Mouse (Mus musculus) embryonic stem cell, embryonic (primary cell): ENCODE results near the gene Myadm.

Experiments
- CTCF ChIA-PET, 4 experiments: fragments of 300-600 bp in 2 of 4; fragments of 350-600 bp in 2 of 4; sonication (Branson Sonifier 250); formaldehyde crosslinking; loops; one replicate each; lab custom pipeline; 2022; ENCODE audit warnings: inconsistent platforms in 2 of 4; lab: Charles Lee
- POLR2A ChIA-PET, 4 experiments: fragments of 300-600 bp in 2 of 4; fragments of 350-600 bp in 2 of 4; sonication (Branson Sonifier 250); formaldehyde crosslinking; loops; one replicate each; lab custom pipeline; 2022; ENCODE audit warnings: antibody characterized with exemption in 4 of 4, inconsistent platforms in 1 of 4; lab: Charles Lee

Gene Myadm

GRCm38 (mm10) chr7:3288976-3289970 lies at the start of gene Myadm, which contains the start of gene Prkcg:
Myadm (plus strand) TSS chr7:3289080.
Prkcg (plus strand) TSS chr7:3289179.
- POLR2A ChIA-PET, result interaction anchor here (0.6 to 4.3 kb wide), 76 partner anchors 8 to 1524 kb away, joined by 3 to 127 read pairs (median 5); partner anchors contain the start of genes AU018091 (in 1 of the 4), Mboat7 (in 1 of the 4), Tsen34 (in 1 of the 4) and Ube2s (in 1 of the 4)
- CTCF ChIA-PET, result interaction anchor here (0.5 to 3.6 kb wide), 23 partner anchors 9 to 614 kb away, joined by 3 to 43 read pairs (median 4); no protein-coding TSS in a partner anchor

- POLR2A ChIA-PET, result interaction anchor here (0.6 to 2.9 kb wide), 15 partner anchors 10 to 1263 kb away, joined by 3 to 19 read pairs (median 4); partner anchors contain the start of genes Myadm (in 1 of the 4), Nlrp12 (in 1 of the 4) and Prkcg (in 1 of the 4)
- CTCF ChIA-PET, result interaction anchor here (0.5 to 3.2 kb wide), 23 partner anchors 10 to 332 kb away, joined by 3 to 17 read pairs (median 4); partner anchors contain the start of gene Nlrp12 (in 3 of the 4)
Measured at GRCm38 (mm10) chr7:3239193-3239592, 49.7 kb upstream of the Myadm start.

GRCm38 (mm10) chr7:3260701-3261100 lies 28.2 kb upstream of the Myadm start:
- CTCF ChIA-PET, result interaction anchor here in 2 of 4 experiments (0.6 to 1.5 kb wide), 5 partner anchors 22 to 78 kb away, joined by 4 to 6 read pairs (median 6); no protein-coding TSS in a partner anchor
- POLR2A ChIA-PET, result interaction anchor here in 3 of 4 experiments (0.6 to 7.7 kb wide), 11 partner anchors 9 to 108 kb away, joined by 3 to 62 read pairs (median 6); no protein-coding TSS in a partner anchor

- CTCF ChIA-PET, result interaction anchor here in 3 of 4 experiments (0.5 to 2.5 kb wide), 8 partner anchors 19 to 1531 kb away, joined by 3 to 10 read pairs (median 4); partner anchors contain the start of gene Rpl28 (in 1 of the 3)
- POLR2A ChIA-PET, result interaction anchor here in 2 of 4 experiments (0.7 to 7.7 kb wide), 11 partner anchors 10 to 54 kb away, joined by 3 to 62 read pairs (median 9); partner anchors contain the start of genes Myadm (in 1 of the 2) and Prkcg (in 1 of the 2)
Measured at GRCm38 (mm10) chr7:3261446-3261845, 27.4 kb upstream of the Myadm start.

GRCm38 (mm10) chr7:3262789-3263188 lies 26.1 kb upstream of the Myadm start:
- ChIA-PET CTCF (interaction anchor here (0.5 to 2.7 kb wide), 40 partner anchors 11 to 1269 kb away, joined by 3 to 17 read pairs (median 4); partner anchors contain the start of genes Dnaaf3 (in 1 of the 4) and Myadm (in 1 of the 4)), POLR2A (interaction anchor here (0.6 to 7.7 kb wide), 26 partner anchors 15 to 1747 kb away, joined by 3 to 62 read pairs (median 6); partner anchors contain the start of genes Myadm (in 2 of the 4) and Prkcg (in 2 of the 4))

GRCm38 (mm10) chr7:3264390-3265022 lies 24.4 kb upstream of the Myadm start:
- POLR2A ChIA-PET, result interaction anchor here (0.6 to 7.7 kb wide), 37 partner anchors 9 to 186 kb away, joined by 3 to 62 read pairs (median 4); partner anchors contain the start of genes Myadm (in 2 of the 4) and Prkcg (in 2 of the 4)
- CTCF ChIA-PET, result interaction anchor here (0.5 to 2.7 kb wide), 22 partner anchors 10 to 82 kb away, joined by 3 to 17 read pairs (median 4); no protein-coding TSS in a partner anchor

GRCm38 (mm10) chr7:3265311-3265710 lies 23.6 kb upstream of the Myadm start:
- POLR2A ChIA-PET, result interaction anchor here in 3 of 4 experiments (0.6 to 7.7 kb wide), 23 partner anchors 9 to 146 kb away, joined by 3 to 62 read pairs (median 4); partner anchors contain the start of genes Myadm (in 2 of the 3) and Prkcg (in 2 of the 3)
- CTCF ChIA-PET, result interaction anchor here in 3 of 4 experiments (0.7 to 1.6 kb wide), 4 partner anchors 9 to 45 kb away, joined by 3 to 5 read pairs (median 3); no protein-coding TSS in a partner anchor

GRCm38 (mm10) chr7:3267261-3267660 lies 21.6 kb upstream of the Myadm start:
- ChIA-PET CTCF (interaction anchor here in 1 of 4 experiments (0.6 kb wide), 1 partner anchor 22 kb away, joined by 3 read pairs; the partner anchor contains the start of genes Myadm and Prkcg), POLR2A (interaction anchor here in 3 of 4 experiments (0.6 to 7.7 kb wide), 11 partner anchors 10 to 104 kb away, joined by 3 to 62 read pairs (median 3); partner anchors contain the start of genes Myadm (in 1 of the 3) and Prkcg (in 1 of the 3))

GRCm38 (mm10) chr7:3267888-3268287 lies 21.0 kb upstream of the Myadm start:
- POLR2A ChIA-PET, result interaction anchor here in 3 of 4 experiments (0.5 to 2.9 kb wide), 14 partner anchors 13 to 190 kb away, joined by 3 to 24 read pairs (median 4); no protein-coding TSS in a partner anchor
- CTCF ChIA-PET, result no interaction called here

GRCm38 (mm10) chr7:3268291-3268690 lies 20.6 kb upstream of the Myadm start:
- POLR2A ChIA-PET, result interaction anchor here in 3 of 4 experiments (0.5 to 2.9 kb wide), 17 partner anchors 12 to 189 kb away, joined by 3 to 24 read pairs (median 4); no protein-coding TSS in a partner anchor
- CTCF ChIA-PET, result no interaction called here

GRCm38 (mm10) chr7:3272206-3272605 lies 16.7 kb upstream of the Myadm start:
- ChIA-PET POLR2A (interaction anchor here in 1 of 4 experiments (1.0 to 3.0 kb wide), 2 partner anchors 28 to 55 kb away, joined by 5 to 11 read pairs; no protein-coding TSS in a partner anchor), CTCF (interaction anchor here in 1 of 4 experiments (0.7 kb wide), 1 partner anchor 31 kb away, joined by 3 read pairs; no protein-coding TSS in a partner anchor)

- CTCF ChIA-PET, result interaction anchor here in 2 of 4 experiments (0.7 to 2.2 kb wide), 4 partner anchors 11 to 28 kb away, joined by 3 to 7 read pairs (median 4); no protein-coding TSS in a partner anchor
- POLR2A ChIA-PET, result interaction anchor here in 3 of 4 experiments (0.6 to 2.0 kb wide), 9 partner anchors 12 to 199 kb away, joined by 3 to 8 read pairs (median 4); partner anchors contain the start of genes Myadm (in 2 of the 3) and Prkcg (in 2 of the 3)
Measured at GRCm38 (mm10) chr7:3275455-3276170, 13.3 kb upstream of the Myadm start.

- CTCF ChIA-PET, result interaction anchor here (0.5 to 1.8 kb wide), 14 partner anchors 13 to 1454 kb away, joined by 3 to 9 read pairs (median 4); no protein-coding TSS in a partner anchor
- POLR2A ChIA-PET, result interaction anchor here in 3 of 4 experiments (0.6 to 3.1 kb wide), 14 partner anchors 8 to 144 kb away, joined by 3 to 15 read pairs (median 4); partner anchors contain the start of genes Myadm (in 1 of the 3) and Prkcg (in 1 of the 3)
Measured at GRCm38 (mm10) chr7:3276781-3277180, 12.1 kb upstream of the Myadm start.

- POLR2A ChIA-PET, result interaction anchor here (0.6 to 4.0 kb wide), 17 partner anchors 9 to 73 kb away, joined by 3 to 25 read pairs (median 5); partner anchors contain the start of genes Myadm (in 2 of the 4) and Prkcg (in 2 of the 4)
- CTCF ChIA-PET, result interaction anchor here in 2 of 4 experiments (0.6 to 3.3 kb wide), 4 partner anchors 9 to 21 kb away, joined by 4 to 10 read pairs (median 4); no protein-coding TSS in a partner anchor
Measured at GRCm38 (mm10) chr7:3280080-3280653, 8.7 kb upstream of the Myadm start.

GRCm38 (mm10) chr7:3280654-3281153 lies 8.2 kb upstream of the Myadm start:
- ChIA-PET POLR2A (interaction anchor here (0.7 to 4.0 kb wide), 19 partner anchors 9 to 74 kb away, joined by 3 to 25 read pairs (median 4); partner anchors contain the start of genes Myadm (in 1 of the 4) and Prkcg (in 1 of the 4)), CTCF (interaction anchor here in 2 of 4 experiments (0.6 to 3.3 kb wide), 5 partner anchors 9 to 87 kb away, joined by 3 to 10 read pairs (median 4); no protein-coding TSS in a partner anchor)
